Mouse (Mus musculus) heart, postnatal 4 days (tissue): ENCODE measurements around the gene Prelid1. TPM values are rescaled to one million over a fixed set of nuclear protein-coding genes. Genes with fewer than 3 reads are reported as not detected.
A peak's percentile ranks its signal among the peaks of the same experiment; 100 is the strongest.

ENCODE experiments used
- DNase-seq: peaks from one replicate; pipeline ENCODE4 v3.0.0; 2021
- total RNA-seq, 2 experiments: library from RNA; stranded (reverse); gene quantifications; 2 replicates each; pipeline ENCODE4 v1.2.3; 2021

The Prelid1 gene
- 100 to 1,000 TPM; 157 to 172 TPM for total RNA-seq

DNA sequence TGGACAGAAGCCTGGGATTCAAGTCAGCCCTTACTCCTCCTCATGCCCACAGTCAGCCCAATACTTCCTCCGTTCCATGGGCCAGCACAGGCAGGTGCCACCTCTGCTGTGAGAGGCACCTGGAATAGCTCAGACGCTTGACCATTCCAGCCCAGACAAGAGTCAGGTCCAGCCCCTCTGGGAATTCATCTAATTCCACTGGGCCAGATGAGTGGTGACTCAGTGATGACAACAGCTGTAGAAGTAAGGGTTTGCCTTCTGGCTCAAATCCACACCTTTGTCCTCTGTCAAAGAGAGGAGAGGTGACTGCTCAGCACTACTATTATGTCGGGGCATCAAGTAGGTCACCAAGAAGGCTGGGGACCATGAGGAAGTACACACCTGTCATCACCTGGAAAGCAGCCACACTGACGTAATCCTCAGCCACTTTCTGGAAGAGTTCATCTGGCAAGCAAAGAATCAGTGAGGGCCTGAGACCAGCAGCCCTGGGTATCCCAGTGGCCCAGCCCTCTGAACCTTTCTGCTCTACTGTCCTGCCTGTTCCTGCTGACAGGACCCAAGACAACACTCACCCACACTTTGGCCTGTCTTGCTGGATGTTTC is at the start of gene Prelid1:
Prelid1 (plus strand) TSS at position 570 of the 603 bp plus-strand sequence.
- peak; percentile 27 for DNase-seq

DNA sequence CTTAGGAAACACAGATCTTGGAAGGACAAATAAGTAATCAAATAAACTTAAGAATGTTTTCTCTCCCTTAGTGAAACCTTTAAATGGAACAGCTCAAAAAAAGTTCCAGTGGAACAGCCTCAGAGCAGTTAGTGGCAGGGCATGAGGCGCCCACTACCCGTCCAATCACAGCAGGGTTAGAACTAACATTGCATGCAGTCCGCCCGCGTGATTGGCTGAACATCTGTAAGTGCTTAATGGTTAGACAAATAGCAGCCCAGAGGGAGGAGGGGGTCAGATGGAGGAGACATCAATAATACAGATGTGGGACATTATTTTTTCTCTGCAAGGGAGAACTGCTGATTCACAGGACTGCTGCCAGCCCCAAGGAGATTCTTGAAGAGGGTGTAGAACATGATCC is 43.1 kb upstream of the Prelid1 start:
- DNase-seq, result no peak

- no peak for DNase-seq
Observed at GRCm38 (mm10) chr13:55277646-55278045, 42.7 kb upstream of the Prelid1 start.

GRCm38 (mm10) chr13:55288854-55289253 is 31.4 kb upstream of the Prelid1 start:
- no peak for DNase-seq

GRCm38 (mm10) chr13:55296760-55297159 is 23.5 kb upstream of the Prelid1 start:
- no peak for DNase-seq

DNA sequence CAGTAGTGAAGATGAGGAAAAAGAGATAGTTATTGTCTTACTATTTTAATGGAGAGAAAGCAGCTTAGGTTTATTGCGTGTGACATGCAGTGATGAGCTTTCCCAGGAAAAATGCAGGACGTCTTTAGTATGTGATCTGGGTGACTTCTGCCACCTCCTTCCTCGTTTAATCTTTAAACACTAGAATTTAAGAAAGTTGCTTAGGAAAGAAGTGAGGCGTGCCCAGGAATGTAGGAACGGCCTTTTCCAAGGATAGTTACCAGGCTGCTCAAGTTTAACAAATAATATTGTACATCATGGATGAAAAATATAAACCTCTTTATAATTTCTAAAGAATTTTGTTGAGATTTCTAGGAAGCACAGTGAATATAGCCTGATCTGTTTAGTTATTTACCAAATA is 19.4 kb upstream of the Prelid1 start:
- DNase-seq, result no peak

GRCm38 (mm10) chr13:55312028-55312630 is 8.2 kb upstream of the Prelid1 start:
- DNase-seq, result no peak

DNA sequence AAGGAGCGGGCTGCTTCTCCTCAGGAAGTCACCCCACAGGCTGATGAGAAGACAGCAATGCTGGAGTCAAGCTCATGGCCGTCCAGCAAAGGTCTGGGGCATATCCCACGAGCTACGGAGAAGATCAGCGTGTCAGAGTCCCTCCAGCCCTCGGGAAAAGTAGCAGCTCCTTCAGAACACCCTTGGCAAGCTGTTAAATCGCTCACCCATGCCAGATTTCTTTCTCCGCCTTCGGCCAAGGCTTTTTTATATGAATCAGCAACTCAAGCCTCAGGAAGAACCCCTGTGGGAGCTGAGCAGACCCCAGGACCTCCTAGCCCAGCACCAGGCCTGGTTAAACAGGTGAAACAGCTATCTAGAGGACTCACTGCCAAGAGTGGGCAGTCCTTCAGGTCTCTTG is 7.2 kb upstream of the Prelid1 start:
- no peak for DNase-seq

- DNase-seq, result no peak
Observed at GRCm38 (mm10) chr13:55314891-55315412, 5.3 kb upstream of the Prelid1 start.

DNA sequence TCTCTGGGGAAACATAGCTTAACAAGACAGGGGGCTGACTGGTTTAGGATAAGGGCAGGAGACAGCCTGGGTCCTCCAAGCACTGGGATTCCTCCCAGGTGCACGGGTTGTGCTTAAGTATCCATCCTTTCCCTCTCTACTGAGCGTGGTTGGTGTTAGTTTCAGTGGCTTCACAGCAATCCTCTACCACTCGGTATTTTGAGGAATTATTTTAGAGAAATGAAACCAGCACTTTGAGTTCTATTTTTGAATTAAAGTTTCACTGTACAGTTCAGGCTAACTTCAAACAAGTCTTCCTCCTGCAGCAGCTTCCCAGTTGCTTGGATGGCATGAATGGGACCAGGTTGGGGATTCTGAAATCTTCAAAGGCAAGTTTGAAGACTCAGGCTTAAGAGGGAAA is 1.9 kb upstream of the Prelid1 start:
- no peak for DNase-seq

GRCm38 (mm10) chr13:55321434-55322129 is 1.3 kb downstream of the Prelid1 start, which contains the start of gene Rab24:
Gene Rab24 (minus strand): TSS chr13:55321946.
- peak; percentile 91 for DNase-seq

GRCm38 (mm10) chr13:55322130-55322825 is 2.0 kb downstream of the Prelid1 start:
- DNase-seq, result peak; percentile 42

DNA sequence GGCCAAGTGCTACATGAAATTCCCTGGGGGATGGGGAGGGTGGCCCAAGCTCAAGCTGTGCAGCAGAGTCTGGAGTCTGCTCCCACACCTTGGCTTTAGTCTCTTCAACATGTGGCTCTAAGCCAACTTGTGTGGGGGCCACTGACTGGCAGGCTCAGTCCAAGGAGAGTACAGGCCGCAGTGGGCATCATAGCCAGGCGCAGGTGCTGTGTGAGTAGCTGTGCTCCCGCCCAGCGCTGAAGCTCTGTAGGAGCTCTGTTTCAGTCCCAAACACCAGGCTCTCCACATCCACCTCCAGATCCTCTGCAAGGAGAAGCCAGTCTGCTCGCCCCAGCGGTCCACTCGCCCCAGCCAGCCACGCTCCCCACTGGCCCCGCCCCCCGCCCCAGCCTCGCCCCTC is 5.3 kb downstream of the Prelid1 start:
- no peak for DNase-seq

DNA sequence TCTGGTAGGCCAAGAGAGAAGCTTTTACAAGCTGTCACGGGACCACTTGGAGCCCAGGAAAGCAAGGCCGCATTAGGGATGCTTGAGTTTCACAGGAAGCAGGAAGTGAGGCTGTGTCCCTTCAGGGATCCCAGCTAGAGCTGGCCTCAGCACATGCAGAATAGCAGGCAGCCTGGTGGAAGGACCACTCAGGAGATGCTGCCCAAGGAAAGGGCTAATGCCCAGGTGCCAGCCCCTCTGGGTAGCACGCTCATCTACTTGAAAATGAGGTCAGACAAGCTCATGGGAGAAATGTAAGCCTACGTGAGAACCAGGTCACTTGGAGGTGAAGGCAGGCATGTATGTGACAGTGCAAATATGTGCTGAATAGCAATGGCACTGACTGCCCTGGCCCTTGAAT is 6.9 kb downstream of the Prelid1 start:
- no peak for DNase-seq

- DNase-seq, result peak; percentile 91
Observed at GRCm38 (mm10) chr13:55327633-55328032, 7.3 kb downstream of the Prelid1 start.

GRCm38 (mm10) chr13:55328171-55328570 is 7.9 kb downstream of the Prelid1 start:
- no peak for DNase-seq

DNA sequence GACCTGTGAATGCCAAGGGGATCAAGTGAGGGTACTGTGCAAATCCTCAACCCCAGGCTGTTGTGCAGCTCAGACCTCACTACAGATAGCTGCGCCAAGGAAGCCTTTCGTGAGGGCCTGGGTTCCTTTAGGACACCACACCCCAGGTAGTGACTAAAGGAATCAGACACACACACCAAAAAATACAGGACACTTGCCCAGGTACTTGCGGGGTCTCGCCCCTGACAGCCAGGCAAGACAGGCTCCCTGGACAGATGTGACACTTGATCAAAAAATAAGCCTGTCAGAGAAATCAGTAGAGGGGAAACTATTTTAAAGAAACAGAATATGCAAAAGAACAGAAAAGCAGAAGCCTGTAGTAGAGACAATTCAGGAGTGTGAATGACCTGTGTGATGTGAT is 8.3 kb downstream of the Prelid1 start:
- DNase-seq, result no peak

DNA sequence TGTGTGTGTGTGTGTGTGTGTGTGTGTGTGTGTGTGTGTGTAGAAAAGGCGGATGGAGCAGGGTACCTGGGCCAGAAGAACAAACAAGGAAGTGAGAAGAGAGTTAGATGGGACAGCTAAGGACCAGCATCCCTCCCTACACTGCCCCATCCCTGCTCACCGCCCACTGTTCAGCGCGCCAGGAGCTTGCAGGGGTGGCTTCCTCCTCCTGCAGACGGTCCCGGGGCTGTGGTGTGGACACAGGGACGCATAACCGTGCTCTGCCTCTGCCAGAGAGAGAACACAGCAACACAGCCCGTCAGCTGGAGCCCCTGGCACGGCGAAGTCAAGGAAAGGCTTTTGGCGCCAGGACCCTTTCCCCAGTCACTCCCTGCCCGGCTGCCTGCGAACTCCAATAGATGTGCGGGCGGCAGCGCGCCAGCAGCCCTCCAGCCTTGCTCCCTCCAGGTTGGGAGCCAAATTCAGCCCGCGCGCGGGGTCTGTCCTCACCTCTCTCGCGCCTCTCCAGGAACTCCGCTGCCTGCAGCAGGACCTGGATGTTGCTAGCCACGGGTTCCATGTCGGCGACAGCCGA is 8.9 kb downstream of the Prelid1 start:
- DNase-seq, result peak; percentile 63

- peak; percentile 88 for DNase-seq
Observed at GRCm38 (mm10) chr13:55329683-55330566, 9.6 kb downstream of the Prelid1 start, which contains the start of gene Mxd3. Gene Mxd3 (minus strand): TSS chr13:55329823.

GRCm38 (mm10) chr13:55330567-55331400 is 10.5 kb downstream of the Prelid1 start:
- no peak for DNase-seq
